Mouse (Mus musculus) embryo, embryonic 11 days (tissue): ENCODE measurements around the gene Hipk2.

Experiments used
- DNase-seq: peaks from one replicate; pipeline ENCODE4 v3.0.0-alpha.2; 2015

Hipk2 gene

DNA sequence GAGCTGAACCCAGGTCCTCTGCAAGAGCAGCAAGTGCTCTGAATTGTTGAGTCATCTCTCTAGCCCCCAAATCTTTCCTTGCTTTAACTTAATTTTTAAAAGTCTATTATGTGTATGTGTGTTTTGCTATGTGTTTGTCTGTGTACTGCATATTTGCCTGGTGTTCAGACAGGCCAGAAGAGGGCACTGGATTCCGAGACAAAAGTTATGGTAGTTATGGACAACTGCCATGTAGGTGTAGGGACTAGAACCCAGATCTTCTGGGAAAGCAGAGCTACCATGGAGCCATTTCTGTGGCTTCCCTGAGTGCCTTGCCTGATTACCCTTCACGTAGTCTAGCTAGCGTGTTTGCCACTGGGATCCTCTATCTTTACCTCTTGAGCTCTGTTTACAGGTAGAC, 134.9 kb downstream of the Hipk2 start:
- DNase-seq: no peak

DNA sequence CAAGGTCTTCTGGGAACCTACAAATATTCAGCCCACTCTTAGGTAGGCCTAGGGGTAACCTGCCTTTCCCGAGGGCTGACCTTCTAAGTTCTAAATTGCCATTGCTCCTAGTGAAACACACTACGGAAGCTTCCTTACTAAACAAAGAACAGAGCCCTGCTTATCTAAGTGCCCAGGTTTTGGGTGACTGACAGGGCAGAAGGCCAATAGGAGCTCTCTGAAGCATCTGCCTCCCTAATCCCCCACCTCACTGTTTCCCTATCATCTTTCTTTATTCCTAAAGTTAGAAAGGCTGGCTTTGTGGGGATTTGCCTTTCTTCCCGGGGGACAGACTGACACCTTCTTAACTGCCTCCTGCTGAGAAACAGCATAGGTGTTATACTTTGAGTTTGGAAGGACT, 136.7 kb downstream of the Hipk2 start:
- no peak for DNase-seq

DNA sequence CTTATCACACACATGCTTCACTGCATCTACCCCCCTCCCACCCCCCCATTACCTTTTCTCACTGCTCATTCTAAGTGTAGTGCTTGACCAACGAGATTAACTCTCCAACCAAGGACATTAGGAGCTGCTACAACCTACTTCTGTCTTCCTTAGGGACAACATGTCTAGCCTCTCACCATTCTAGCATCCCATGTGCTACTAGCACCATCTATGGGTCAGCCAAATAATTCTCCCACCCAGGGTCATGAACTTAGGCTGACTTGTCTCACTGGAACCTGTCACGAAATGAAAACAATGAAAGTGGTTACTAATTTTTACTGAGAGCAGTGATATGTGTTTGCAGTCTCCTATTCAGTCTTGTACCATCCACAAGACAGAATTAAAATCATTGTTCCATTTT, 138.2 kb downstream of the Hipk2 start:
- peak; percentile 19 for DNase-seq

DNA sequence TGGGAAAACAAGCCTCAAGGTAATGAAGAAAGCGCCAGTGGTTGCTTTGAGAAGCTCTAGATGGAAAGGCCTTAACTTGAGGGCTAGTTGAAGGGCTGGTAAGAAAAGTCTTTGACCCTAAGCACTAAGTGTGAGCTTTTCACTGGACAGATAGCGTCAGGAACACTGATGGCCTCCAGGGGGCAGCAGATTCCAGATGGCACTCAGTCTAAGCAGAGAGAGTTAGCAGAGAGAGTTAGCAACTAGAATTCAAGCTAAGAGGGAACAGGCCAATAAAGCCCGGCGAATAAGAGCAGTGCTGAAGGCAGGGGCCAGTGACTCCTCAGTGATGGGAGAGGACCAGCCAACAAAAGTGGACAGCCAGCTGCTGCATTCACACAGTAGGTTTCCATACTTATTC, 139.7 kb downstream of the Hipk2 start:
- peak; percentile 77 for DNase-seq

DNA sequence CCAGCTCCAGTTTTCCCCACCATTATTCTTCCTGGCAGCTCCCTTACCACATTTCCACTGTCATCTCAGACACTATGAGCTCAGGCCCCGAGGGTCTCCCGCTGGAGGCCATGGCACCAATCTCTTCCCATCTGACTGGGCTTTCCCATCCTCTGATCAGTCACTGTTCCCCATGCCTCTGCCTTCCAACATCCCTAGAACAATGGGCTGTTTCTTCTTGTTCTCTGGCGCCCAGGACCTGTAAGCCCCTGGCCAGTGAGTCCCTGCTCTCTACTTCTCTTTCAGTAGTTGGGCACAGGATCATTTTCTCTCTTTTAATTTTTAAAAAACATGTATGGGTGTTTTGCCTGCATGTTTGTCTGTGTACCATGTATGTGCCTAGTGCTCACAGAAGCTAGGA, 143.3 kb downstream of the Hipk2 start:
- no peak for DNase-seq

DNA sequence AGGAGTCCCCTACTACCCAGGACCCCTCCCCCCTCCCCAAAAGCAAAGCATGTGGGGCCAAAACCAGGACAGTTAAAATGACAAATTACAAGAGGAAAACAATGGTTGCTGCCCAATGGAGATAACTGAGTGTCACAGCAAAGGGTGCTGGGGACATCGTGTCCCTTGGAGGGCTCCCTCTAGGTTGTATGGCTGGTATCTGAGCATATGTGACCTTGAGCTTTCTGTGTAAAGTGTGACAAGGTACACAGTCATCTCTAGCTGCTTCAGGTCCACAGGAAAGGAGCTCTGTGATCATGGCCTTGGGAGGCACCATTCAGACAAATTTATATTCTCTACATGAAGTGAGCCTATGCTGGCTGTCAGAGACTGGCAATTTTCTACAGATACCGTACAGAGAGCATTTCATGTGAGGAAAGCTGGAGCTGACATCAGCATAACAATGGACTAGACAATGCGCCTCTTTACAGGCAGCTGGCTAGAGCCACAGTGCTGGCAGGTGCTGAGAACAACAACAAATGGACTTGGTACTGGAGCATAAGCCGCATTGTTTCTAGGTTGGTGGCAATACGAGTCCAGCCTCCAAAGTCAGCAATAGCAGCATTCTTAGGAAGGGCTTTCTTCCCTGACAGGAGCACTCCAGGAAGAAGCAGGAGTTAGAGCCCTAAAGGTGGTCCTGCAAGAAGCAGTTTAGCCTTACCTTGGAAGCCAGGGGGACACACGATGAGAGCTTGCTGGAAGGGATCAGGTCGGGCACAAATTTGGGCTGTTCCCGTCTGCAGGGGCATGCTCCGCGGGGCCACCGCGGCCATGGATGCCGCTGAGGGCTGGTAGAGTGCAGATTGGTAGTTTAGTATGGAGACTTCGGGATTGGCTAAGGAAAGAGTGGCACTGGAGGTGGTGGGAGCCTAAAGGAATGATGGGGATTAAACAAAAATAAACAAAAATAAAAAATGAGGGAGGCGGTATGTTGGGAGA, 145.5 kb downstream of the Hipk2 start:
- DNase-seq: no peak

DNA sequence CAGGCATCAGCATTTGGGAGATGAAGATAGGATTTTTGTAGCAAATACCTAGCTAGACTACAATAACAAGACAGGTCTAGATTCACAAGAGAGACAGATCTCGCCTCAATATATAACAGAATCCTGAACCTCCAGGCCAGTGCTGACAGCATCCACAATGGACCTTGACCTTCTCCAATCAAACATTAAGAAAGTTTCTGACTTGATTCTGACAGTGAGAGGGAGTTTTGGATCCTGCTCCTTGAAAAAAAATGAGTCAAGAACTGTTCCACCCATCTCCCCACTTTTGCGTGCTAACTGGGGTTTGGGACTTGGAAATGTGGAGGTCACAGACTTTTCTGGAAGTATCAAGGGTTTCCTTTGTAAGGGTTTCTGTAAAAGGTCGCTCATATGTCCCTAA, 150.4 kb downstream of the Hipk2 start:
- DNase-seq: no peak

DNA sequence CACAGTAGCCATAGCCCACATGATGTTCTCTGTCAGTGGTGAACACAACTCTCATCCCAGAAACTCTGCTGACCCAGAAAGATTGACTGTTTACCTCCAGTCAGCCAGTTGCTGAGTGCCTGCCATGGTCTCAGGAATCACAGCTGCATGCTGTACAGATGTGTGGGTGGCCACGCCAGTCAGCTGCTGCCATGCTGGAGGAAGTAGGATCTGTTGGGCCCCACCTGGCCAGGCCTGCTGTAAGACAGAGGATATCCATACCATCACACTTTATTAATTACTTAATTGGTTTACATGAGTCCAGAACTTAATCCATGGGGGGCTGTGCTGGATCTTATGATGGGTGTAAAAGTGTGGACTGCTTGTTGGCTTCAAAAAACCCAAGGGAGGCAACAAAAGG, 154.6 kb downstream of the Hipk2 start:
- DNase-seq: no peak

DNA sequence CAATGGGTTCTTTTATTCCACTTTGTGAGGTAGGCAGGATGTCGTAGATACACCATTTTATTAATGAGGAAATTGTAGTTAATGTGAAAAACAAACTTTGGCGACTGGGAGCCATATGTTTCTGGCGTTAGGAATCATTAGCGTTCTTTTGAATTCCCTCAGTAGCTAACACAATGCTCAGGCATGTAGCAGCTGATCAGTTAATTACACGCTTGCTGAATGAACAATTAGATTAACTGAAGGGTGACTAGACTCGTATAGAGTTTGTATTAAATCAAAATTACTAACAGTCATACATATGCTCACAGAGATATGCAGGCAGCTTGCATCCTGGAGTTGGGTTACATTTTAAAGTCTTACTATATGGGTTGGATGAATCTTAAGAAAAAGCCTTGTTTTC, 156.7 kb downstream of the Hipk2 start:
- no peak for DNase-seq

DNA sequence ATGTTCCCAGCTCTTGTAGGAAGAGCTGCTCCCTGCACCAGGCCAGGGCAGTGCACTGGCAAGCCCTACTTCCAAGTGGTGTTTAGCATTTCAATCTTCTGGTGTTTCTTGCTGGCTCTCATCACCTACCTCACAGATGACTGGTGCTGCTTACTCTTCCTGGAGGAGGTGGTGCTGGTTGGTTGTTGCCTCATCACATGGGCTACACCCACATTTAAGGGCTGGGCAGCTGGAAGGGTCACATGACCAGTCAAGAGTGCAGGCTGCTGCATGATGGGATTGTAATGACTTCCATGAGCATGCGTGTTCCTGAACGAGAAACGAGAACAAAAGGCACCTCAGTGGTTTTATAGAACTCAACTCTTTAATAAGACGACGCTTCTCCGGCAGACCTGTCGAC, 157.3 kb downstream of the Hipk2 start:
- no peak for DNase-seq

DNA sequence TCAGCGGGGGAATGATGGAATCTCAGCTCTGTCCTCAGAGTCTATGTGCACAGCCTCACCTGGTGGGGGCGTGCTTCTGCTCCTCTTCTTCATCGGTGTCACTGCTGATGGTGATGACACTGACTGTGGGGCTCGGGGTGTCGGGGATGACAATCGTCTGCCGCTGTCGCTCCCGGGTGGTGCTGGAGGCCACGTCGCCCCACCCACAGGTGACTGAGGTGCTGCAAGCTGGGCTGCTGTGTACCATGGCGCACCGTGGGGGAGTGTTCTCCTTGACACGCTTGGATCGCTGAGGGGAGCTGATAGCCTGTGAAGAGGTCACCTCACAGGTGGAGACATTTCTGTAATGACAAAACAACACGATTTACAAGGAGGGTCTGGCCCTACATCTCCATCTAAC, 160.1 kb downstream of the Hipk2 start:
- DNase-seq: no peak

DNA sequence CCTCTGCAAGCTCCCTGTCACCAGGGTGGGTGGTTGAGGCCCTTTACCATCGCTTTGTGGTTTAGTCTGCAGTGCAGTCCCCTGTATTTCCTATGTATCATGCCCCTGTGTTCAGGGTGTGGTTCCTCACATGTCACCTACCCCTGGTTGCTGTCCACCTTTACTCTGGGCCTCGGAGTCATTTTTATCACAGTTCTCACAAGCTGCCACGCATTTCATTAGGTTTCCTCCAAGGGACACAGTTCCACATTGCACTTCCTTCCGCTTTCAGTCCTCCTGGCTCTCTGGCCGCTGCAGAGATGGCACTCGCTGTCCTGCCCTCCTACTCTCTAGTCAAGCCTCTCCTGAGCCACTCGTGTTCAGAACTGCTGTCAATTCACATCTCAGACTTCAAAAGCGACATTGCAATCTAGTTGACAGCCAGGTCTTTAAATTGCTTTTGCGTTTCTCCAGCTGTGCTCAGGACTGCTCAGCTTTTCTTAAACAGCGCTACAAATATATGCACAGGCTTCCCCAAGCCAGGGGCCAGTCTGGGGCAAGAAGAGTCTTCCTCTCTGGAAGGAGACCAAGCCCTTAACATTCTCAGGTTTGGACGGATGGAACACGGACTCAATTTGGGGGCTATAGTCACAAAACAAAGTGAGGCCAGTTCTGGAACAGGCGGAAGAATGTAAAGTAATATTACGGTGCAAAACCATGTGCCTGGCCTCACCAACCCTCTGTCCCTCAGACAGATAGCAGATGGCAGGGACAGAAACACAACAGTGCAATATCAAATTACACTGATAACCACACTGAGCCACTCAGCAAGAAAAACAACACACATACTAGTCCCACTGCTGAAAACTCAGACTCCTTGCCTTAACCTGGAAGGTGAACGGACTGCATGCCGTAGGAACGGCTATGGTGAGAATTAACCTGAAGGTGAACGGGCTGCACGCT, 161.7 kb downstream of the Hipk2 start:
- no peak for DNase-seq

DNA sequence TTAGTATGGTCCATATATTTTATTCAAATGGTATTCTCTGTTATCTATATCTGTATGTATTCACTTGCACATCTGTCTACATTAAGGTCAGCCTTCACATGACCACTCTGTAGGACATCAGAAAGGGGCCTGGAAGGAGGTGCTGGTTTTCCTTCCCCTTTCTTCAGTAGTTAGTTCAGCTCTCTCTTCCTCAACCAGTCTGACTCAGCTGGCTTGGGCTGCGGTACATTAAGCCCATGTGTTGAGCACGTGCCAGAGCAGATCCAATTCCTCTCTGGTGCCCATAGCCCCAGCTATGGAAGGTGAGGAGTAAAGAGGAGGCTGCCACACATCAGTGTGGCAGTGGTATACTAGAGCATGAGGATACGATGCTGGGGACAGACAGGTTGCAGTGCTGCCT, 165.5 kb downstream of the Hipk2 start:
- no peak for DNase-seq

DNA sequence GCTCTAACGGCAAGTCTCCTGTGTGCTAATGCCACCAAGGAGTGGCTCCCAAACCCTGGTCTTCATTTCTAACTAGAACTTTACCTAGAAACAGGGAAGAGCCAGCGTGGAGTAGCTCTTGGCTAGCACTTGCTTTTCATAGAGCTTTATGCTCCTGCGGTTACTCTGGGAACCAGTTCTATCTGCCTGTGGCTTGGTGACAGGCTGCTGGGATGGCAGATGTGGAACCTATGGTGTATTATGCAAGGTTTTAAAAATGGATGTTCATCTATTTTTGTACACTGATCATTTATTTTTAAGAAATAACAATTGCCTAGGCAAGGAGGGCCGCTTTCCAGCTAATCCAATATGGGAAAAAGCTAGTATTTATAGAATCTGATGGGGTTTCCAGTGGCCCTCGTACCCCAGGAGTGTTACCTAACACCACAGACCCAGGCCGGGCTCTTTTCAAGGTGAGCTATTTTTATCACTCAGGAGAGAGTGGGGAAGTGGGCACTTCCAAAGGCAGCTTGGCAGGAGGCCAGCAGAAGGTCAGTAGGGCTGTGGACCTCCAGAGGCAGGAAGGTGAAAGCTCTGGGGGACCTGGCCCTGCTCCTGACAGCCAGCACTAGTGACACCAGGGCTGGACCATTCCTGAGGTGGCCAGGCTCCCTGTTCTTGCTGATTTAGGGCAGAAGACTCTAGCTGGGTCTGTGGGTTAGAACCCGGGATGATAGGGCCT, 171.5 kb downstream of the Hipk2 start:
- DNase-seq: no peak

DNA sequence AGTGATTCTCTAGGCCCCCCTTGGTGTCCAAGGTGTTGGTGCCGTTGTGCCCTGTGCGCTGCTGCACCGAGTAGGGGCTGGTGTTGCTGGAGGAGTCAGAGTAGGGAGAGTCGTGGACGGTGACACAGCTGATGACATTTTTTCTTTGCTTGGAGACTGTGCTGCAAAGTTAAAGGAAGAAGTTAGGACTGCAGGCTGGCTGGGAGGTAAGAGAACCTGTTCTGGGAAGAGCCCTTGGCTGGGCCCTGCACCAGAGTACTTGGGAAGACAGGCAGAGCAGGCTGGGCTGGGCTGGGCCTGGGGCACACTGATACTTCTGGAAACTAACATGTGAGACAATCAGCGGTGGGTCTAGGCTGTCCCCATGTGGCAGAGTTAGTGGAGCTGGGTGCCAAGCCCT, 172.4 kb downstream of the Hipk2 start:
- DNase-seq: no peak

DNA sequence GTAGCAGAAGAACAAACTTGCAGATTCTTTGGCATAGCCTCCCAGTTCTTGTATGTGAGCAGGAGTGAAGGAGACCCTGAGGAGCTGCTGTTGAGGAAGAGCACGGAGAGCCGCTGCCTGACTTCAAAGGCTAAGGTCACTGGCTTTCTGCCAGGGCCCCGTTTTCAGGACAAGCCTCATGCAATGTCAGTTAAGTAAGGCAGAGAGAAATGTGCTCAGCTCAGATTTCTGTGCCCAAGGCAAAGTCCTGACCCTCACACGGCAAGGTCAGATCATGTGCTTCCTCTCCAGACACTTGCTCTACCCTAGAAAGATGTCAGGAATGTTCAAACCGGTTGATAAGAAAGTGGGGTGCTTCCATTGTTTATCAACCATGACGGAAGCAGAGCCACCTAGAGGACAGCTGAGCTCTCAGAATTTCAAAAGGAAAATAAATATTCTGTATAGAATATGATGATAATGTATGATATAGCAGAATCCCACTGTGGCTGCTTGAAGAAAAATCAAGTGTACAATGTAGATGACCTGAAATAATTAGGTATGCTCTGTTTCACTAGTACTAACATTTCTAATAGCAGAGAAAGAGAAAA, 173.1 kb downstream of the Hipk2 start:
- DNase-seq: peak; percentile 13

DNA sequence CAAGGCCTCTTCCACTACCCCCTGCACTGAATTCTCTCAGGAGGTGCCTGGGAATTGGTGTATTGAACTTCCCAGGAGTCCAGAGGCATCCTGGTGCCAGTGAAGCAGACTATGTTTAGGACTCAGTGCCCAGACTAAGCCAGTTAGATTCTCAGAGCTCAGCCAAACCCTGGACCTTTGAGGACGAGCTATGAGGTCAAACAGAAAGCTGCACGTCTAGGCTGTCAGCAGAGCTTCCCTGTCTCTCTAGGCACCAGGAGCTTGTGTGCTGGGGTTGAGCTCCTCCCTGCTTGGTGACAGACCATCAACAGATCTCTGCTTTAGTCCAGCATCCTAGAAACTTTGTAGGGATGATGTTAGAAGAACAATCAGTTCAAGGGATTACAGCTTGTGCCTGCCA, 174.5 kb downstream of the Hipk2 start:
- no peak for DNase-seq

DNA sequence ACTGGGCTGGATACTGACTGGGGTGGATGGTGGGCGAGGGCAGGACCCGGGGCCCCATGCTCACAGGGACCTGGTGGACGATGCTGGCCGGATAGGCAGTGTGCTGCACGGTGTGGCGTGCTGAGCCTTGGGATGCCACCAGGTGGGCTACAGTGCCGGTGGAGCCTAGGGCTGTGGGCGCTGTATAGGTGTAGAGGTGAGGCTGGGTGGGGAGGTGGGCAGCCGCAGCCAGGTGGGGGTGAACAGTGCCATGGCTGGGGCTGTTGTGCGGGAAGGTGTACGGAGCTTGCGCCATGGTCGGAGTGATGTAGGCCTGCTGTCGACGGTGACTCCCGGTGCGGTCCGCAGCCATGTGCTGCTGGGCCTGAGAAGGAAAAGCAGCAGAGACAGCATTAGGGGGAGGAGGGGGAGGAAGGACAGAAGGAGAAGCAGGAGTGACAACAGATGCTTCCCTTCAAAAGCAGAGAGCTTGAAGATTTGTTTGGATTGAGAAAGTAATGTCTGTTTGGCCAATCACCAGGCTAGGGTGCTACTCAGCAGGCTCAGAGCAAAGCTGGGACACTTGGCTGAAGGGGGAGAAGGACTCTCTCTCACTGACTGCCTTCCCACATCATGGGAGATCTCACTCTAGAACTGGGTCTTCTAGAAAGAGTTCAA, 177.6 kb downstream of the Hipk2 start:
- DNase-seq: no peak

DNA sequence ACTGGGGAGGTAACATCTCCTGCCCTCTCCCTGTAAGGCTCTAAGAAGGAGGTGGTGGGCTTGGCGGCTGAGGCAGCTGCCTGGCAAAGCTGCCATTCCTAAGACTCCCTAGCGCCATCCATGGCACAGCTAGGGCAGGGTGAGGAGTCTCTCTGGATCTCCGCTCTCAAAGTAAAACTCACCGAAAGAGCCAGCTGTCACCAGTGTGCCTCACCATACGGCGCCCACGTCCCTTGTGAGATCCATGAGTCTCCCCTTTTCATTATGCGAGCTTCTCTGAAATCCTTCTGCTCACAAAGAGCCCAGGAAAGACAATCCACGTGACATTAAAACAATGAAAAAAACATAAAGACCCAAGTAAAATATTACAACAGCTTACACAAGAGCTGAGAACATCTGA, 179.4 kb downstream of the Hipk2 start:
- DNase-seq: no peak

DNA sequence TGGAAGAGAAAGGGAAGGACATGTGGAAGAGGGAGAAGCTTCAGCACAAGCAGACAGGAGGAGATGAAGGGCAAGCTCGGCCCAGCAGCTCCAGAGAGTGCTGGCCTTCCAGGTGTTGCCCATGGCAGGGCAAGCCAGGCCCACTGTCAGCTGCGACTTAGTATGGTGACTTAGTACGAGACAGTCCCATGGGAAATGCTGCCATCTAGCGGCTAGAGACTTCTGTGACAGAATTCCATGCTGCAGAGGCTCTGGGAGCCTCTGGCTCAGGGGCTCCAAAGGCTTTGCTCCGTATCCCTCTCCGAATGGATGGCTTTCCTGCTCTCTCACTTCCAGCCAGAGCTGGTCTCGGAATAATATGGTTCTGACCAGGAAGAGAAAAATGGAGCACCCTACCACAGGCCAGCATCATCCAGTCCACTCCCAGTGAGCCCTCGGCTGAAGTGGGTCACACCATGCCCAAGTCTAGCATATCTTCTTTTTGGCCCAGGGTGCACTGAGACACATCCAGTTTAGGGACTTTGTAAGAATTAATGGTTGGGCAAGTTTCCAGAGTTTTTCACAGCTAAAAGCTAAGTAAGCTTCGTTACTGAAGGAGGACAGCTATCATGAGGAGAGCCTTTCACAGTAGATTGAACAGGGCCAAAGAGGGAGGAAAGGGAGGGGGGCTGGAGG, 180.4 kb downstream of the Hipk2 start:
- peak; percentile 94 for DNase-seq

DNA sequence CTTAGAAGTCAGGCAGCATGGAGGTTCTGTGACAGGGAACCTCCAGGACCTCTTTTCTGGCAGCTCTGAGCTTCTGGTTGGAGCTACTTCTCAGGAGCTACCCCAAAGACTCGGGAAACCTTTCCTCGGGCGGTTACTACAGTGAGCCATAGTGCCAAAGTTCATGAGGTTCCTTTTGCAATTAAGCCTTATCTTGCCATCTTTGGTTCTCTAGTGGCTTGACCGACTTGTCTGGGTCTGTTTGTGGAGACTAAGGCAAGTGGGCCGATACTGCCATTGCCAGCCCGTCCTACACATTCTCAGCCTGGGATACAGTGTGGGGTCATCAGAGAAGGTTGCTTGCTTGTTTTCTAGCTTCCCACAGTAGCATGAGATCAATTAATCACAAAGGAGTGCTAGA, 183.4 kb downstream of the Hipk2 start:
- no peak for DNase-seq

DNA sequence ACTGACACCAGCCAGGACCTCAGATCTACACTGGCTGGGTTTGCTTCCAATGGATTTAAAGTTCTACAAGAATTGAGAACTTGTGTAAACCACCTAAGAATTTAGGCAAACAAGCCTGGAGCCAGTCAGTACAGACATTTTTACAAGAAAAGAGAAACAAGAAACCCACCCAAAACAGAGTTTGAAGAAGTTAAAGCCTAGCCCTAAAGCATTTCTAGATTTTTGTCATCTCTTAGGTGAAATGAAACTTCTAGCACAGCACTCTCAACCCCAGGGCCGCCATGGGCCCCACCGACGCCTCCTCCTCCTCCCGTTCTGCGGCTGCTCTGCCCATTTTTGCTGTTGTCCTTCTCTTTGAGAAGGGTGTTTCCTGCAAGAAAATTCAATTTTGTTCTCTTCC, 184.9 kb downstream of the Hipk2 start:
- DNase-seq: no peak
